In the genomic region with DNA sequence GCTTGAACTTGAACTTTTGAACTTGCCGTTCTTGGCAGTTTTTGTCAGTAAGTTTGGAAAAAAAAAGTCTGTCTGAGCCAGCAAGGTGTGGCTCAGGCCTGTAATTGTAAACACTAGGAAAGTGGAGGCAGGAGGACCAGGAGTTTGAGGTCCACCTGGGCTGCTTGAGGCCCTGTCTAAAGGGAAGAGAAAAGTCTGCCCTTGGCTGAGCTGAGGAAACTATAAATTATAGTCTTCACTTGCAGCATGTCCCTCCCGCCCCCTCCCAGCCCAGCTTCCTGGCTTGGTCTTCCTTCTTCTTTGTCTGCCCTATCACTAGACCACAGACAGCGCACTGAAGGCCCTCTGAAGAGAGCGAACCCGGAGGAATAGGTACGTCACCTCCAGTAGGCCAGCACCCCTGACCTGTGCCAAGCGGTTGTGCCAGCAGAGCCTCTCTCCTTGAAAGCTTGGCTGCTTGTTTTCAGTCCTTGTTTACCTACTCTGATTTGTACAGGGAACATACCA, we compare ENCODE assay signal across 11 mouse cellular contexts. TPM values are rescaled to one million over a fixed set of nuclear protein-coding genes. Genes with fewer than 3 reads are reported as not detected.
DNase-seq lines count a peak whose midpoint lies in the region; ATAC-seq and TF ChIP-seq lines count a peak whose summit lies in the region.
"Had no signal": no experiment of that assay in that cellular context is flagged by ENCODE, and none has a peak within 500 bp of the region (broad histone marks: within the 10 kb centered on the region; RNA-seq: fewer than 3 reads in every experiment).

No protein-coding gene starts in this region.

- ATAC-seq in neural tube, embryonic 15.5 days (ENCODE audit: low FRiP score), result no peak
- ATAC-seq in intestine, embryonic 14.5 days (replicated peaks; ENCODE audit: low FRiP score, low TSS enrichment, low read depth), result peak; percentile 57; the same call in 1 of the 2 replicates
- ATAC-seq in liver, embryonic 14.5 days (ENCODE audit: insufficient read depth), result peak; percentile 54; the same call in 1 of the 2 replicates
- peak; percentile 56; the same call in 1 of the 2 replicates for ATAC-seq in stomach, embryonic 16.5 days (ENCODE audit: insufficient read depth, low FRiP score)

- TF ChIP-seq EP300 in liver, embryonic 14.5 days (IDR thresholded peaks at IDR 0.05; ENCODE audit: low read depth), result no peak

- no peak for TF ChIP-seq CTCF in liver, embryonic 14.5 days (IDR thresholded peaks at IDR 0.05; ENCODE audit: low read depth)

- no peak overlapping the region for H3K4me2 ChIP-seq in neural tube, embryonic 15.5 days
- no peak overlapping the region for H3K4me2 ChIP-seq in intestine, embryonic 14.5 days (ENCODE audit: low read length)
- H3K4me2 ChIP-seq in liver, embryonic 14.5 days (ENCODE audit: low read depth), result no peak overlapping the region
- H3K4me2 ChIP-seq in stomach, embryonic 16.5 days (ENCODE audit: low read depth, low read length), result no peak overlapping the region
- H3K4me2 ChIP-seq: neural tube, embryonic 12.5 days had no signal

- H3K27ac ChIP-seq in neural tube, embryonic 15.5 days (replicated peaks), result peak overlapping the region; percentile 23; the same call in 1 of the 2 replicates
- peak overlapping the region; percentile 74 for H3K27ac ChIP-seq in intestine, embryonic 14.5 days (ENCODE audit: low read depth)
- no peak overlapping the region for H3K27ac ChIP-seq in liver, embryonic 14.5 days
- peak overlapping the region; percentile 79 for H3K27ac ChIP-seq in stomach, embryonic 16.5 days (ENCODE audit: low read length)
- H3K27ac ChIP-seq: neural tube, embryonic 12.5 days had no signal

- WGBS in neural tube, embryonic 15.5 days, result 75% methylated on average over 7 of the region's 7 CpGs
- 42% methylated on average over 7 of the region's 7 CpGs for WGBS in intestine, embryonic 14.5 days
- 13% methylated on average over 7 of the region's 7 CpGs for WGBS in liver, embryonic 14.5 days (ENCODE audit: insufficient replicate concordance)
- WGBS in stomach, embryonic 16.5 days, result 31% methylated on average over 7 of the region's 7 CpGs

- H3K9ac ChIP-seq in neural tube, embryonic 15.5 days (replicated peaks), result no peak overlapping the region
- H3K9ac ChIP-seq in intestine, embryonic 14.5 days (ENCODE audit: low read length), result no peak overlapping the region
- H3K9ac ChIP-seq in liver, embryonic 14.5 days (replicated peaks), result no peak overlapping the region
- no peak overlapping the region; the same call in 1 of the 2 replicates for H3K9ac ChIP-seq in stomach, embryonic 16.5 days (ENCODE audit: low read length)
- H3K9ac ChIP-seq: neural tube, embryonic 12.5 days had no signal

- H3K4me3 ChIP-seq in neural tube, embryonic 15.5 days (replicated peaks), result no peak overlapping the region
- H3K4me3 ChIP-seq in intestine, embryonic 14.5 days (ENCODE audit: low read depth, low read length), result no peak overlapping the region
- no peak overlapping the region for H3K4me3 ChIP-seq in liver, embryonic 14.5 days (ENCODE audit: insufficient read depth in 1 of 2, low read depth in 2 of 2, low read length in 2 of 2)
- no peak overlapping the region for H3K4me3 ChIP-seq in stomach, embryonic 16.5 days (replicated peaks; ENCODE audit: low read length)
- H3K4me3 ChIP-seq: neural tube, embryonic 12.5 days had no signal

- no peak for DNase-seq in neural tube, embryonic 10.5 days (ENCODE audit: extremely low spot score, low spot score)
- DNase-seq in intestine, embryonic 14.5 days (ENCODE audit: low spot score), result peak; percentile 57
- DNase-seq in liver, embryonic 14.5 days (ENCODE audit: low read depth in 3 of 3, low spot score in 3 of 3), result no peak
- no peak for DNase-seq in cerebellum, adult 11-12 months
- no peak for DNase-seq in layer of hippocampus, adult 8-10 months (ENCODE audit: low spot score in 2 of 2)
- DNase-seq in cerebellum, postnatal 4 days (ENCODE audit: low spot score in 2 of 2), result no peak
- DNase-seq: cerebellum, postnatal 36 days; thymus, adult 18-20 months had no signal

- H3K9me3 ChIP-seq in neural tube, embryonic 15.5 days (replicated peaks), result no peaks in the 10 kb centered on the region
- no peaks in the 10 kb centered on the region for H3K9me3 ChIP-seq in intestine, embryonic 14.5 days (ENCODE audit: control insufficient read depth, low read length)
- H3K9me3 ChIP-seq in liver, embryonic 14.5 days (ENCODE audit: control insufficient read depth, low read length), result no peaks in the 10 kb centered on the region
- H3K9me3 ChIP-seq in stomach, embryonic 16.5 days (replicated peaks; ENCODE audit: control insufficient read depth, low read length), result no peaks in the 10 kb centered on the region
- H3K9me3 ChIP-seq: neural tube, embryonic 12.5 days had no signal

- H3K36me3 ChIP-seq in neural tube, embryonic 15.5 days, result peaks cover 8% of the 10 kb centered on the region; the same call in 1 of the 2 replicates
- H3K36me3 ChIP-seq in intestine, embryonic 14.5 days (ENCODE audit: control insufficient read depth, insufficient read depth, low read length), result no peaks in the 10 kb centered on the region
- H3K36me3 ChIP-seq in liver, embryonic 14.5 days (replicated peaks; ENCODE audit: control insufficient read depth, insufficient read depth, low read depth), result peaks cover 2% of the 10 kb centered on the region
- H3K36me3 ChIP-seq in stomach, embryonic 16.5 days (ENCODE audit: control insufficient read depth, insufficient read depth, low read length), result no peaks in the 10 kb centered on the region

- 0 out of 2 replicates have a peak, but pooled peaks cover 3% of the 10 kb centered on the region for H3K4me1 ChIP-seq in neural tube, embryonic 15.5 days
- peaks cover 14% of the 10 kb centered on the region for H3K4me1 ChIP-seq in intestine, embryonic 14.5 days (replicated peaks; ENCODE audit: control insufficient read depth, insufficient read depth, low read length)
- H3K4me1 ChIP-seq in liver, embryonic 14.5 days (replicated peaks; ENCODE audit: control insufficient read depth in 2 of 2, insufficient read depth in 2 of 2, low read length in 1 of 2), result peaks cover 13 to 32% of the 10 kb centered on the region in 2 experiments
- peaks cover 10% of the 10 kb centered on the region for H3K4me1 ChIP-seq in stomach, embryonic 16.5 days (ENCODE audit: control insufficient read depth, insufficient read depth, low read length)
- H3K4me1 ChIP-seq: neural tube, embryonic 12.5 days had no signal

- H3K27me3 ChIP-seq in neural tube, embryonic 15.5 days (replicated peaks), result no peaks in the 10 kb centered on the region
- no peaks in the 10 kb centered on the region for H3K27me3 ChIP-seq in intestine, embryonic 14.5 days (replicated peaks; ENCODE audit: control insufficient read depth, insufficient read depth, low read length)
- H3K27me3 ChIP-seq in liver, embryonic 14.5 days (ENCODE audit: control insufficient read depth, insufficient read depth, low read length), result no peaks in the 10 kb centered on the region
- H3K27me3 ChIP-seq in stomach, embryonic 16.5 days (ENCODE audit: control insufficient read depth, insufficient read depth, low read length), result no peaks in the 10 kb centered on the region
- H3K27me3 ChIP-seq: neural tube, embryonic 12.5 days had no signal

RNA-seq across cellular contexts. Expression of gene Inpp5b, which starts 17.7 kb away (rescaled TPM):
- polyA plus RNA-seq in neural tube, embryonic 15.5 days (2015; fragmentation: Nextera tagmentation; extraction: Ambion mirVana), result 20.6 and 24.9 TPM in 2 replicates
- polyA plus RNA-seq in intestine, embryonic 14.5 days (2014; fragmentation: Nextera tagmentation; extraction: Ambion mirVana), result 29.4 and 31.2 TPM in 2 replicates
- 36.6 and 40.3 TPM in 2 replicates for polyA plus RNA-seq in liver, embryonic 14.5 days (2012; rRNA removed)
- 36.7 and 40.0 TPM in 2 replicates for polyA plus RNA-seq in liver, embryonic 14.5 days (2014; fragmentation: Nextera tagmentation; extraction: Ambion mirVana)
- 33.0 and 35.8 TPM in 2 replicates for polyA plus RNA-seq in stomach, embryonic 16.5 days (2015; fragmentation: Nextera tagmentation; extraction: Ambion mirVana)
- total RNA-seq in layer of hippocampus, adult 8-10 months (2022), result 10 to 100 TPM; 45.2 to 60.9 (median 49.3) TPM

RNA-seq across cellular contexts. Expression of gene Mtf1, which starts 42.5 kb away (rescaled TPM):
- 9.8 and 10.2 TPM in 2 replicates for polyA plus RNA-seq in neural tube, embryonic 15.5 days (2015; fragmentation: Nextera tagmentation; extraction: Ambion mirVana)
- 11.9 and 13.2 TPM in 2 replicates for polyA plus RNA-seq in intestine, embryonic 14.5 days (2014; fragmentation: Nextera tagmentation; extraction: Ambion mirVana)
- polyA plus RNA-seq in liver, embryonic 14.5 days (2012; rRNA removed), result 4.3 and 7.1 TPM in 2 replicates
- 10.9 and 15.2 TPM in 2 replicates for polyA plus RNA-seq in liver, embryonic 14.5 days (2014; fragmentation: Nextera tagmentation; extraction: Ambion mirVana)
- polyA plus RNA-seq in stomach, embryonic 16.5 days (2015; fragmentation: Nextera tagmentation; extraction: Ambion mirVana), result 13.9 and 14.5 TPM in 2 replicates
- 10 to 100 TPM; 27.0 to 32.3 (median 27.9) TPM for total RNA-seq in layer of hippocampus, adult 8-10 months (2022)

RNA-seq across cellular contexts. Expression of gene Sf3a3, which starts 44.8 kb away (rescaled TPM):
- polyA plus RNA-seq in neural tube, embryonic 15.5 days (2015; fragmentation: Nextera tagmentation; extraction: Ambion mirVana), result 88.4 and 105 TPM in 2 replicates
- 142 and 164 TPM in 2 replicates for polyA plus RNA-seq in intestine, embryonic 14.5 days (2014; fragmentation: Nextera tagmentation; extraction: Ambion mirVana)
- polyA plus RNA-seq in liver, embryonic 14.5 days (2012; rRNA removed), result 21.2 and 42.1 TPM in 2 replicates
- polyA plus RNA-seq in liver, embryonic 14.5 days (2014; fragmentation: Nextera tagmentation; extraction: Ambion mirVana), result 59.2 and 63.6 TPM in 2 replicates
- 114 and 118 TPM in 2 replicates for polyA plus RNA-seq in stomach, embryonic 16.5 days (2015; fragmentation: Nextera tagmentation; extraction: Ambion mirVana)
- 10 to 100 TPM; 33.8 to 39.5 (median 36.0) TPM for total RNA-seq in layer of hippocampus, adult 8-10 months (2022)

RNA-seq across cellular contexts. Expression of gene Fhl3, which starts 58.9 kb away (rescaled TPM):
- 1.8 and 3.3 TPM in 2 replicates for polyA plus RNA-seq in neural tube, embryonic 15.5 days (2015; fragmentation: Nextera tagmentation; extraction: Ambion mirVana)
- 12.9 and 13.6 TPM in 2 replicates for polyA plus RNA-seq in intestine, embryonic 14.5 days (2014; fragmentation: Nextera tagmentation; extraction: Ambion mirVana)
- polyA plus RNA-seq in liver, embryonic 14.5 days (2012; rRNA removed), result 2.8 TPM in 2 replicates
- 2.7 and 2.9 TPM in 2 replicates for polyA plus RNA-seq in liver, embryonic 14.5 days (2014; fragmentation: Nextera tagmentation; extraction: Ambion mirVana)
- polyA plus RNA-seq in stomach, embryonic 16.5 days (2015; fragmentation: Nextera tagmentation; extraction: Ambion mirVana), result 10.1 and 10.8 TPM in 2 replicates
- 1 to 10 TPM; 1.6 to 2.9 (median 2.0) TPM for total RNA-seq in layer of hippocampus, adult 8-10 months (2022)
